Mouse (Mus musculus): ENCODE data around the gene Grwd1.

GRCm38 (mm10) chr7:45831128-45831525 lies 383 bp upstream of the Grwd1 start:
- no peak for TF ChIP-seq CTCF (IDR thresholded peaks at IDR 0.05; ENCODE audit: extremely low read depth, insufficient read depth, low read length)
- TF ChIP-seq POLR2A (IDR thresholded peaks at IDR 0.05; ENCODE audit: extremely low read depth, insufficient read depth, low read length): no peak

Data from cortical plate, adult 2 months (tissue).